Mouse (Mus musculus) forebrain, embryonic 15.5 days (tissue): ENCODE measurements around the gene Drap1. TPM values are rescaled to one million over a fixed set of nuclear protein-coding genes. Genes with fewer than 3 reads are reported as not detected.

Source experiments
- polyA plus RNA-seq: library from polyadenylated mRNA; unstranded; fragments of >200 nt; fragmentation: Nextera tagmentation; extraction: Ambion mirVana; gene quantifications from 2 replicates; pipeline ENCODE4 v1.2.1, GENCODE M21; 2015

The Drap1 gene
- polyA plus RNA-seq, 1 experiment from 2014 or later, result 306 TPM

Other genes with a start within 250 kb of the Drap1 start
- 32.5 and 33.3 TPM in 2 replicates for gene Pacs1, start 151.9 kb downstream of the Drap1 start, polyA plus RNA-seq
- 381 and 383 TPM in 2 replicates for gene Sf3b2, start 129.5 kb downstream of the Drap1 start, polyA plus RNA-seq
- 31.4 and 31.6 TPM in 2 replicates for gene Gal3st3, start 126.6 kb downstream of the Drap1 start, polyA plus RNA-seq
- gene Catsper1, start 89.2 kb downstream of the Drap1 start, polyA plus RNA-seq, result not detected in 2 replicates
- 2.7 and 3.1 TPM in 2 replicates for gene Cst6, start 75.4 kb downstream of the Drap1 start, polyA plus RNA-seq
- gene Eif1ad, start 58.2 kb downstream of the Drap1 start, polyA plus RNA-seq, result 49.6 and 52.8 TPM in 2 replicates
- 401 and 423 TPM in 2 replicates for gene Banf1, start 57.8 kb downstream of the Drap1 start, polyA plus RNA-seq
- gene Sart1, start 36.3 kb downstream of the Drap1 start, polyA plus RNA-seq, result 81.2 and 90.2 TPM in 2 replicates
- 0.10 TPM in 1 of 2 replicates, not detected in the other for gene Tsga10ip, start 22.5 kb downstream of the Drap1 start, polyA plus RNA-seq
- 66.5 TPM in 2 replicates for gene AI837181, start 165 bp upstream of the Drap1 start, polyA plus RNA-seq
- not detected in 2 replicates for gene Fosl1, start 22.6 kb upstream of the Drap1 start, polyA plus RNA-seq
- gene Ccdc85b, start 32.9 kb upstream of the Drap1 start, polyA plus RNA-seq, result 10.7 and 11.4 TPM in 2 replicates
- gene Fibp, start 35.6 kb upstream of the Drap1 start, polyA plus RNA-seq, result 160 and 184 TPM in 2 replicates
- gene Ctsw, start 43.5 kb upstream of the Drap1 start, polyA plus RNA-seq, result 4.4 and 4.8 TPM in 2 replicates
- gene Efemp2, start 49.0 kb upstream of the Drap1 start, polyA plus RNA-seq, result 30.1 TPM in 2 replicates
- gene Mus81, start 63.4 kb upstream of the Drap1 start, polyA plus RNA-seq, result 55.3 and 60.7 TPM in 2 replicates
- gene Cfl1, start 65.5 kb upstream of the Drap1 start, polyA plus RNA-seq, result 3,659 and 3,744 TPM in 2 replicates
- 0.39 and 0.49 TPM in 2 replicates for gene 1700020D05Rik, start 78.8 kb upstream of the Drap1 start, polyA plus RNA-seq
- 71.9 and 72.8 TPM in 2 replicates for gene Snx32, start 85.6 kb upstream of the Drap1 start, polyA plus RNA-seq
- not detected in 2 replicates for gene Ovol1, start 135.7 kb upstream of the Drap1 start, polyA plus RNA-seq
- gene Ap5b1, start 143.0 kb upstream of the Drap1 start, polyA plus RNA-seq, result 2.2 and 2.3 TPM in 2 replicates
- 93.4 and 99.8 TPM in 2 replicates for gene Rnaseh2c, start 176.9 kb upstream of the Drap1 start, polyA plus RNA-seq
- gene Kat5, start 185.3 kb upstream of the Drap1 start, polyA plus RNA-seq, result 75.9 and 76.9 TPM in 2 replicates
- 34.7 and 38.3 TPM in 2 replicates for gene Rela, start 212.5 kb upstream of the Drap1 start, polyA plus RNA-seq
- 14.1 and 15.5 TPM in 2 replicates for gene Sipa1, start 238.7 kb upstream of the Drap1 start, polyA plus RNA-seq